Mouse (Mus musculus) liver, embryonic 14.5 days (tissue): ENCODE data around the gene 2700081O15Rik.

Experiments
- CTCF ChIP-seq: IDR thresholded peaks from 2 replicates; pipeline ENCODE4 v1.5.1; 2016; ENCODE audit warnings: antibody characterized with exemption, low read depth, control low read depth
- EP300 ChIP-seq: IDR thresholded peaks from 2 replicates; pipeline ENCODE4 v1.6.1; 2016; ENCODE audit warnings: antibody characterized with exemption, low read depth

GRCm38 (mm10) chr19:7445596-7445995 is 28.2 kb downstream of the 2700081O15Rik start:
- TF ChIP-seq CTCF, result no peak
- TF ChIP-seq EP300, result no peak
